Mouse (Mus musculus) small intestine, adult 2 months (tissue): ENCODE data around the gene Gcnt1.

ENCODE experiments used
- CTCF ChIP-seq: fragments of 200-500 bp; IDR thresholded peaks from 2 replicates; pipeline ENCODE4 v1.5.1; 2012; ENCODE audit warnings: low read depth, mild to moderate bottlenecking, control low read depth, inconsistent platforms, low read length, moderate library complexity, mixed read lengths; ENCODE audit not compliant: insufficient replicate concordance, insufficient read length; ENCODE audit errors: extremely low read depth
- POLR2A ChIP-seq: fragments of 200-500 bp; IDR thresholded peaks from 2 replicates; pipeline ENCODE4 v1.6.1; 2012; ENCODE audit warnings: low read depth, mild to moderate bottlenecking, control low read depth, inconsistent platforms, low read length, moderate library complexity

DNA sequence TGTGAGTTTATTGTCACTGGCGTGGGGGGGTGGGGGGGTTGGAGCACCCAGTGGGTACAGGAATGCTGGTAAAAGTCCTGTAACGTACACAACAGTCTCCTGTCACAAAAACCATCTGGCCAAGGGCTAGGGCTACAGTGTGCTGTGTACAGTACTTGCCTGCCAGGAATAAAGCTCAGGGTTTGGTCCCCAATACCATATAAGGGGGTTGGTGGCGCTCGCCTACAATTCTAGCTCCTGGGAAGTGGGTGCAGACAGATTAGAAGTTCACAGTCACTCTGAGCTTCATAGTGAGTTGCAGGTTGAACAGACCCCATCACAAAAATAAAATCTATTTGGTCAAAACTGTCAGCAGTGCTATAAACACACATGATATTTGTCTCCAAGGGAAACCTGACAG is 18.3 kb downstream of the Gcnt1 start:
- TF ChIP-seq CTCF (no peak), POLR2A (no peak)
